8 mouse cellular contexts compared by ENCODE assay signal in genomic region chr7:24082457-24083235, GRCm38 (mm10). TPM values are rescaled to one million over a fixed set of nuclear protein-coding genes. Genes with fewer than 3 reads are reported as not detected.
DNase-seq lines count a peak whose midpoint lies in the region; ATAC-seq and TF ChIP-seq lines count a peak whose summit lies in the region.

No protein-coding gene starts in this region.

- H3K36me3 ChIP-seq in heart, embryonic 15.5 days: peaks cover 12% of the 10 kb centered on the region; the same call in 1 of the 2 replicates
- H3K36me3 ChIP-seq in CH12.LX (replicated peaks in 1 of 2; ENCODE audit: control insufficient read depth in 1 of 2, insufficient read depth in 1 of 2, low read length in 1 of 2): peaks cover 4 to 31% of the 10 kb centered on the region in 2 experiments
- peaks cover 8% of the 10 kb centered on the region; the same call in 1 of the 2 replicates for H3K36me3 ChIP-seq in hindbrain, embryonic 11.5 days (ENCODE audit: control insufficient read depth, insufficient read depth, low read length)
- H3K36me3 ChIP-seq in liver, embryonic 15.5 days (replicated peaks): peaks cover 24% of the 10 kb centered on the region
- H3K36me3 ChIP-seq in stomach, postnatal 0 days (ENCODE audit: control insufficient read depth, insufficient read depth, low read length): no peaks in the 10 kb centered on the region; the same call in 1 of the 2 replicates

- H3K27ac ChIP-seq in heart, embryonic 15.5 days: peak overlapping the region; percentile 77
- H3K27ac ChIP-seq in CH12.LX (ENCODE audit: insufficient read depth, low read depth): peak overlapping the region; percentile 85
- peak overlapping the region; percentile 67; the same call in 1 of the 2 replicates for H3K27ac ChIP-seq in hindbrain, embryonic 11.5 days (ENCODE audit: low read depth, low read length)
- peak overlapping the region; percentile 88 for H3K27ac ChIP-seq in liver, embryonic 15.5 days (replicated peaks)
- peak overlapping the region; percentile 81 for H3K27ac ChIP-seq in stomach, postnatal 0 days (replicated peaks)

- in situ Hi-C loops in CH12.LX (cut with MboI; ENCODE audit: low pct_ligation_motif_present, low pct_unique_long_range_greater_than_20kb, low sequenced_read_pairs): no loop called here

- no peak for TF ChIP-seq CTCF in CH12.LX (conservative IDR thresholded peaks at IDR 0.05 in 1 of 2, IDR thresholded peaks at IDR 0.05 in 1 of 2; ENCODE audit: low read depth in 2 of 2, low read length in 2 of 2)
- no peak for TF ChIP-seq CTCF in stomach, postnatal 0 days (IDR thresholded peaks at IDR 0.05; ENCODE audit: low read depth)

- no peak for TF ChIP-seq RAD21 in CH12.LX (IDR thresholded peaks at IDR 0.05; ENCODE audit: low read depth, low read length)

- dilution Hi-C loops in CH12.LX (cut with MboI; ENCODE audit: extremely low pct_ligation_motif_present, extremely low pct_unique_long_range_greater_than_20kb, low sequenced_read_pairs): no loop called here

- H3K9ac ChIP-seq in heart, embryonic 15.5 days: peak overlapping the region; percentile 59
- peak overlapping the region; percentile 63 for H3K9ac ChIP-seq in CH12.LX (ENCODE audit: insufficient read depth, low read depth)
- peak overlapping the region; percentile 64; the same call in 1 of the 2 replicates for H3K9ac ChIP-seq in hindbrain, embryonic 11.5 days (ENCODE audit: low read depth, low read length)
- peak overlapping the region; percentile 71 for H3K9ac ChIP-seq in liver, embryonic 15.5 days
- peak overlapping the region; percentile 76 for H3K9ac ChIP-seq in stomach, postnatal 0 days (ENCODE audit: low read length)

- intact Hi-C loops in heart, postnatal 14 days (cut with DNase I): loop anchor here (2.0 to 5.0 kb wide), 2 partner anchors 30 to 50 kb away; partner anchors contain the start of genes Zfp112 and Zfp235

- DNase-seq in heart, postnatal 14 days: no peak
- DNase-seq in CH12.LX (ENCODE audit: extremely low read depth): peak; percentile 29
- DNase-seq in hindbrain, embryonic 11.5 days (ENCODE audit: low spot score): no peak
- no peak for DNase-seq in stomach, postnatal 0 days (ENCODE audit: low spot score)
- DNase-seq in cerebellum, adult 8-10 months: no peak

- TF ChIP-seq POLR2A in CH12.LX (IDR thresholded peaks at IDR 0.05; ENCODE audit: low read depth, low read length): no peak

- no peaks in the 10 kb centered on the region for H3K9me3 ChIP-seq in heart, embryonic 15.5 days (replicated peaks)
- H3K9me3 ChIP-seq in CH12.LX (replicated peaks; ENCODE audit: low read length): peaks cover 2% of the 10 kb centered on the region
- H3K9me3 ChIP-seq in hindbrain, embryonic 11.5 days (ENCODE audit: control insufficient read depth, low read length): no peaks in the 10 kb centered on the region; the same call in 1 of the 2 replicates
- no peaks in the 10 kb centered on the region for H3K9me3 ChIP-seq in liver, embryonic 15.5 days (replicated peaks)
- H3K9me3 ChIP-seq in stomach, postnatal 0 days (ENCODE audit: control insufficient read depth, low read length): no peaks in the 10 kb centered on the region

- peak overlapping the region; percentile 59 for H3K4me3 ChIP-seq in heart, embryonic 15.5 days
- peak overlapping the region; percentile 56 to 76 (median 75) for H3K4me3 ChIP-seq in CH12.LX (replicated peaks in 1 of 3; ENCODE audit: low read depth in 2 of 3, low read length in 2 of 3, poor library complexity in 1 of 3)
- peak overlapping the region; percentile 68 for H3K4me3 ChIP-seq in hindbrain, embryonic 11.5 days (ENCODE audit: low read depth, low read length)
- H3K4me3 ChIP-seq in liver, embryonic 15.5 days (replicated peaks): peak overlapping the region; percentile 71
- H3K4me3 ChIP-seq in stomach, postnatal 0 days (ENCODE audit: low read depth, low read length): peak overlapping the region; percentile 87

- H3K27me3 ChIP-seq in heart, embryonic 15.5 days: no peaks in the 10 kb centered on the region
- peaks cover 7% of the 10 kb centered on the region for H3K27me3 ChIP-seq in CH12.LX (replicated peaks)
- H3K27me3 ChIP-seq in hindbrain, embryonic 11.5 days (ENCODE audit: control insufficient read depth, insufficient read depth, low read length): no peaks in the 10 kb centered on the region
- H3K27me3 ChIP-seq in liver, embryonic 15.5 days: no peaks in the 10 kb centered on the region; the same call in 1 of the 2 replicates
- no peaks in the 10 kb centered on the region for H3K27me3 ChIP-seq in stomach, postnatal 0 days (ENCODE audit: control insufficient read depth, insufficient read depth, low read length)

- H3K4me1 ChIP-seq in heart, embryonic 15.5 days (replicated peaks): peaks cover 17% of the 10 kb centered on the region
- H3K4me1 ChIP-seq in CH12.LX (ENCODE audit: control insufficient read depth in 1 of 2, insufficient read depth in 2 of 2): peaks cover 9 to 29% of the 10 kb centered on the region in 2 experiments
- H3K4me1 ChIP-seq in hindbrain, embryonic 11.5 days (replicated peaks; ENCODE audit: control insufficient read depth, insufficient read depth, low read length): no peaks in the 10 kb centered on the region
- peaks cover 29% of the 10 kb centered on the region for H3K4me1 ChIP-seq in liver, embryonic 15.5 days (replicated peaks)
- peaks cover 2% of the 10 kb centered on the region; the same call in 1 of the 2 replicates for H3K4me1 ChIP-seq in stomach, postnatal 0 days (replicated peaks; ENCODE audit: control insufficient read depth, insufficient read depth)

- H3K4me2 ChIP-seq in heart, embryonic 15.5 days: peak overlapping the region; percentile 71
- H3K4me2 ChIP-seq in CH12.LX (ENCODE audit: insufficient read depth, low read depth, poor library complexity, severe bottlenecking): peak overlapping the region; percentile 82
- H3K4me2 ChIP-seq in hindbrain, embryonic 11.5 days (replicated peaks; ENCODE audit: low read depth, low read length): peak overlapping the region; percentile 52
- peak overlapping the region; percentile 89 for H3K4me2 ChIP-seq in liver, embryonic 15.5 days
- peak overlapping the region; percentile 61 for H3K4me2 ChIP-seq in stomach, postnatal 0 days (replicated peaks; ENCODE audit: low read depth)

- no peak for TF ChIP-seq EP300 in CH12.LX (IDR thresholded peaks at IDR 0.05; ENCODE audit: low read length)
- no peak for TF ChIP-seq EP300 in stomach, postnatal 0 days (optimal IDR thresholded peaks at IDR 0.05)

- WGBS in heart, embryonic 15.5 days: 41% methylated on average over 15 of the region's 15 CpGs
- WGBS in hindbrain, embryonic 11.5 days: 59% methylated on average over 15 of the region's 15 CpGs
- whole genome bisulfite sequencing in liver, embryonic 15.5 days (ENCODE audit: insufficient replicate concordance): 38% methylated on average over 15 of the region's 15 CpGs
- WGBS in stomach, postnatal 0 days: 28% methylated on average over 15 of the region's 15 CpGs

- peaks cover 25% of the 10 kb centered on the region for H3K79me2 ChIP-seq in CH12.LX (replicated peaks; ENCODE audit: control insufficient read depth, extremely low read depth, insufficient read depth, poor library complexity, severe bottlenecking)

- no peak for ATAC-seq in heart, embryonic 15.5 days (replicated peaks; ENCODE audit: insufficient number of reproducible peaks, insufficient read depth, low FRiP score, low read depth)
- peak; percentile 4; the same call in 1 of the 2 replicates for ATAC-seq in common myeloid progenitor, adult 5-6 weeks (replicated peaks; ENCODE audit: low read depth, poor library complexity, severe bottlenecking)
- peak; percentile 35 for ATAC-seq in hindbrain, embryonic 11.5 days (ENCODE audit: low FRiP score)
- ATAC-seq in liver, embryonic 15.5 days (ENCODE audit: insufficient read depth): peak; percentile 45
- ATAC-seq in stomach, postnatal 0 days (ENCODE audit: low FRiP score, low TSS enrichment): no peak

RNA-seq across cellular contexts. Expression of gene Zfp180, which starts 0.9 kb away (rescaled TPM):
- polyA plus RNA-seq in heart, embryonic 15.5 days (2015; fragmentation: Nextera tagmentation; extraction: Ambion mirVana): 11.5 and 14.2 TPM in 2 replicates
- total RNA-seq in heart, postnatal 14 days (2021): 10 to 100 TPM; 10.4 to 11.0 TPM
- total RNA-seq in CH12.LX (2012; rRNA removed) (14.0 and 16.4 TPM in 2 replicates), CH12.LX (2014; rRNA removed) (12.6 and 14.5 TPM in 2 replicates)
- polyA plus RNA-seq in CH12.LX (2012; ENCODE audit: insufficient read length, low read depth): 11.4 TPM in 2 replicates
- 18.2 and 21.3 TPM in 2 replicates for total RNA-seq in common myeloid progenitor, adult 5-6 weeks (2017)
- 29.5 and 34.0 TPM in 2 replicates for polyA plus RNA-seq in hindbrain, embryonic 11.5 days (2014; fragmentation: Nextera tagmentation; extraction: Ambion mirVana)
- 8.0 and 9.7 TPM in 2 replicates for polyA plus RNA-seq in liver, embryonic 15.5 days (2015; fragmentation: Nextera tagmentation; extraction: Ambion mirVana)
- 6.7 and 7.1 TPM in 2 replicates for polyA plus RNA-seq in stomach, postnatal 0 days (2015; fragmentation: Nextera tagmentation; extraction: Ambion mirVana)

RNA-seq across cellular contexts. Expression of gene Zfp112, which starts 29.5 kb away (rescaled TPM):
- polyA plus RNA-seq in heart, embryonic 15.5 days (2015; fragmentation: Nextera tagmentation; extraction: Ambion mirVana): 5.3 and 6.3 TPM in 2 replicates
- 1 to 10 TPM; 3.1 to 5.1 TPM for total RNA-seq in heart, postnatal 14 days (2021)
- total RNA-seq in CH12.LX (2012; rRNA removed) (0.29 and 0.42 TPM in 2 replicates), CH12.LX (2014; rRNA removed) (0.46 and 0.55 TPM in 2 replicates)
- polyA plus RNA-seq in CH12.LX (2012; ENCODE audit: insufficient read length, low read depth): 0.40 and 0.53 TPM in 2 replicates
- 0.39 and 0.78 TPM in 2 replicates for total RNA-seq in common myeloid progenitor, adult 5-6 weeks (2017)
- polyA plus RNA-seq in hindbrain, embryonic 11.5 days (2014; fragmentation: Nextera tagmentation; extraction: Ambion mirVana): 4.6 and 4.8 TPM in 2 replicates
- polyA plus RNA-seq in liver, embryonic 15.5 days (2015; fragmentation: Nextera tagmentation; extraction: Ambion mirVana): 0.50 and 0.54 TPM in 2 replicates
- 2.2 and 3.4 TPM in 2 replicates for polyA plus RNA-seq in stomach, postnatal 0 days (2015; fragmentation: Nextera tagmentation; extraction: Ambion mirVana)

RNA-seq across cellular contexts. Expression of gene Vmn1r183, which starts 29.6 kb away (rescaled TPM):
- polyA plus RNA-seq in heart, embryonic 15.5 days (2015; fragmentation: Nextera tagmentation; extraction: Ambion mirVana): not detected in 2 replicates
- not detected for total RNA-seq in heart, postnatal 14 days (2021)
- not detected in 2 replicates for total RNA-seq in CH12.LX (2012; rRNA removed)
- total RNA-seq in CH12.LX (2014; rRNA removed): not detected in 2 replicates
- not detected in 2 replicates for polyA plus RNA-seq in CH12.LX (2012; ENCODE audit: insufficient read length, low read depth)
- total RNA-seq in common myeloid progenitor, adult 5-6 weeks (2017): not detected in 2 replicates
- not detected in 2 replicates for polyA plus RNA-seq in hindbrain, embryonic 11.5 days (2014; fragmentation: Nextera tagmentation; extraction: Ambion mirVana)
- not detected in 2 replicates for polyA plus RNA-seq in liver, embryonic 15.5 days (2015; fragmentation: Nextera tagmentation; extraction: Ambion mirVana)
- 0.01 TPM in 1 of 2 replicates, not detected in the other for polyA plus RNA-seq in stomach, postnatal 0 days (2015; fragmentation: Nextera tagmentation; extraction: Ambion mirVana)

RNA-seq across cellular contexts. Expression of gene Zfp235, which starts 51.3 kb away (rescaled TPM):
- polyA plus RNA-seq in heart, embryonic 15.5 days (2015; fragmentation: Nextera tagmentation; extraction: Ambion mirVana): 7.8 and 8.9 TPM in 2 replicates
- 1 to 10 TPM; 6.7 to 6.8 TPM for total RNA-seq in heart, postnatal 14 days (2021)
- total RNA-seq in CH12.LX (2012; rRNA removed) (6.7 and 7.3 TPM in 2 replicates), CH12.LX (2014; rRNA removed) (5.6 and 5.9 TPM in 2 replicates)
- polyA plus RNA-seq in CH12.LX (2012; ENCODE audit: insufficient read length, low read depth): 2.8 and 3.4 TPM in 2 replicates
- 6.3 and 7.4 TPM in 2 replicates for total RNA-seq in common myeloid progenitor, adult 5-6 weeks (2017)
- polyA plus RNA-seq in hindbrain, embryonic 11.5 days (2014; fragmentation: Nextera tagmentation; extraction: Ambion mirVana): 15.1 and 18.1 TPM in 2 replicates
- polyA plus RNA-seq in liver, embryonic 15.5 days (2015; fragmentation: Nextera tagmentation; extraction: Ambion mirVana): 3.3 and 3.5 TPM in 2 replicates
- polyA plus RNA-seq in stomach, postnatal 0 days (2015; fragmentation: Nextera tagmentation; extraction: Ambion mirVana): 8.3 TPM in 2 replicates

Comparison
In these comparisons a context has a peak if more than half of its experiments do, and no peak if none do; other contexts are left out.
1. ATAC-seq: peak in common myeloid progenitor, adult 5-6 weeks (single experiment), hindbrain, embryonic 11.5 days (single experiment) and liver, embryonic 15.5 days (single experiment); none in heart, embryonic 15.5 days (single experiment) and stomach, postnatal 0 days (single experiment).
2. Peak in every context shown above with its lines, with median percentiles within 50 percentile points of each other: H3K27ac ChIP-seq, H3K4me2 ChIP-seq, H3K4me3 ChIP-seq and H3K9ac ChIP-seq.